Mouse (Mus musculus): ENCODE results near the gene Cdsn.

- TF ChIP-seq CTCF (IDR thresholded peaks at IDR 0.05; ENCODE audit: borderline replicate concordance, insufficient read depth, low read length) (no peak), POLR2A (IDR thresholded peaks at IDR 0.05; ENCODE audit: low read depth, low read length) (no peak)
Observed at GRCm38 (mm10) chr17:35570836-35571235, 18.9 kb downstream of the Cdsn start.

Measured in embryonic fibroblast, embryonic 13.5 days (primary cell).